Mouse (Mus musculus) hematopoietic stem cell, adult 5-6 weeks (primary cell): ENCODE results near the gene Cttn. TPM values are rescaled to one million over a fixed set of nuclear protein-coding genes. Genes with fewer than 3 reads are reported as not detected.
A peak's percentile ranks its signal among the peaks of the same experiment; 100 is the strongest.

ENCODE experiments used
- ATAC-seq, 2 experiments: fragments of 125-278 bp in 1 of 2; replicated peaks in 1 of 2; 2 replicates each; pipeline ENCODE4 v1.8.0; 2016 to 2017; ENCODE audit warnings: inconsistent platforms in 2 of 2, mild to moderate bottlenecking in 2 of 2, moderate number of reproducible peaks in 2 of 2, low read depth in 1 of 2, moderate TSS enrichment in 1 of 2; ENCODE audit not compliant: low FRiP score in 2 of 2, poor library complexity in 2 of 2, severe bottlenecking in 2 of 2, insufficient read depth in 1 of 2, low TSS enrichment in 1 of 2
- total RNA-seq: library from RNA; stranded (forward); fragments of 172-1452, 232-1000 nt; gene quantifications from 2 replicates; pipeline ENCODE4 v1.2.3, GENCODE M21; 2017

The Cttn gene
- total RNA-seq, 1 experiment from 2014 or later, result 65.6 TPM

DNA sequence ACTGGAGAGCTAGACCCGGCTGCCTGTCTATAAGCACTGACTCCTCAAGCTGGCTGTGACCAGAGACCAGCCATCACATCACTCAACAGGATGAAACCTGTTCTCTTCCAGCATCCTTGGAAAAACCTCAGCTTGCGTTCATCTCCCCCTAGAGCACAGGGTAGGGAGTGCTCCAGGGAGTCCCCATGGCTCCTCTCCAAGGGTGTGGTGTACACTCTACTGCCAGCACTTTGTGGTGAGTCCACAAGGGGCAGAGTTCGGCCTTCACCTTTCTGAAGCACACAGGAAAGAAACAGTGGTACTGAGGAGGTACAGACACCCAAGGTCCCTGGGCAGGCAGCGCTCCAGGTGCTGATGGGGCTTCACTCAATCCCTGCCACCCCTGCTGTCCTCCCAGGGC lies 55.0 kb downstream of the Cttn start:
- ATAC-seq, result 0 out of 4 replicates have a peak, but pooled peaks of 1 of the 2 experiments have one; percentile 40

DNA sequence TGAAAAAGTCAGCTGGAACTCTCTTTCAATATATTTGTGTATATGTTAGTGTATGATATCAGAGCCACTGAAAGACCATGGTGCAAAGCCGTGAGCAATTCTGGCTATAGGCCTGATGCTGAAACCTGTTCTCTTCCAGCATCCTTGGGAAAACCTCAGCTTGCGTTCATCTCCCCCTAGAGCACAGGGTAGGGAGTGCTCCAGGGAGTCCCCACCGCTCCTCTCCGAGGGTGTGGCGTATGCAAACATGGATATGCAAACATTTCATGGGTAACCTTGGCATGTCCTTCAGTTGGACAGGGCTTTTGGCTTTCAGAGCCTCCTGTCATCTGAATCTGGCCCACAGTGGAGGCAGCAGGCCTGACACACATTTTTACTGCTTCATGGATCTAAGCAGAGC lies 56.2 kb downstream of the Cttn start:
- ATAC-seq, result no peak

DNA sequence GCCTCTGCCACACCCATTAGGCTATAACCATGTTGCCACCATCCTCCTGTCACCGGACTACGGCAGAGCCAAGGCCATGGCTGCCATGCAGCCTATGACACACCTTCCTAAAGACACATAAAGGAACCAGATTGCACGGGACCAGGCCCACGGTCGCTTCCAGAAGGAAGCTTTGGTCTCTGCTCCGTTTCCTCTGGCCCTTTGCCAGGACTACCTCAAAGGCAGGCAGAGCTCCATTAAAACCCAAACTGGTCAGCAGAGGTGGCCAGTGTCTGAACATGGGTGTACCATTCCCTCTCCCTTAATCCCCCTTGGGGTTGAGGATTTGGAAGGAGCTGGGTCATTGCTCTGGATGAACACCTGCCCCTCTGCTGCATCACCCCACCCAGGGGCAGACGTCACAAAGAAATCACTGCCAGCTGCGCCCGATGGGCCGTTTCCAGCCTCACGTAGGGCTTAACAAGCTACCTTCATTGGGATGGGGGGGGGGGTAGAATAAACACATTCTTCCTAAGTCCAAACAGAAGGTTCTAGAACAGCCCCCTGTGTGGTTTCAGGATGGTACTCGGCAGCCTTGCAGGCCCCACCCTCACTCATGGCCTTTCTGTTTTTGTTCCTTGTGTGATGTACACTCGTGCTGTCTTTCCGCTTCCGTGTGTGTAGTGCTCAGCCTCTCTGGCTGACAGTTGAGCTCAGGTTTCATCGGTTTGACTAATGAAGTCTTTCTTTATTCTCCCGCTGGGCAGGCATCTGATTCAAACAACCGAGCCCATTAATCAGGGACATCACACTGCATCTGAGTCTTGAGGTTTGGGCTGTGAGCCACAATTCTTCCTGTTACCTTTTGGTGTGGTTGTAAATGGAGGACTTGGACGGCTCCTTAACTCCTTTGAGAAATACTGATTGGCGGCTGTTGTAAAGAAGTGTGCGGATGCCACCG lies 58.6 kb downstream of the Cttn start:
- ATAC-seq, result no peak

DNA sequence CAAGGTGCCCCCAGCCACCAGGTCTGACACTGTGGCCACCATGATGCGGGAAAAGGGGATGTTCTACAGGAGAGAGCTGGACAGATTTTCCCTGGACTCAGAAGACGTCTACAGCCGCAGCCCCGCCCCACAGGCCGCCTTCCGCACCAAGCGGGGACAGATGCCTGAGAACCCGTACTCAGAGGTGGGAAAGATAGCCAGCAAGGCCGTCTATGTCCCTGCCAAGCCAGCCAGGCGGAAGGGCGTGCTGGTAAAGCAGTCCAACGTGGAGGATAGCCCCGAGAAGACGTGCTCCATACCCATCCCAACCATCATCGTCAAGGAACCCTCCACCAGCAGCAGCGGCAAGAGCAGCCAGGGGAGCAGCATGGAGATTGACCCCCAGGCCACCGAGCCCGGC lies 61.1 kb downstream of the Cttn start:
- no peak for ATAC-seq

DNA sequence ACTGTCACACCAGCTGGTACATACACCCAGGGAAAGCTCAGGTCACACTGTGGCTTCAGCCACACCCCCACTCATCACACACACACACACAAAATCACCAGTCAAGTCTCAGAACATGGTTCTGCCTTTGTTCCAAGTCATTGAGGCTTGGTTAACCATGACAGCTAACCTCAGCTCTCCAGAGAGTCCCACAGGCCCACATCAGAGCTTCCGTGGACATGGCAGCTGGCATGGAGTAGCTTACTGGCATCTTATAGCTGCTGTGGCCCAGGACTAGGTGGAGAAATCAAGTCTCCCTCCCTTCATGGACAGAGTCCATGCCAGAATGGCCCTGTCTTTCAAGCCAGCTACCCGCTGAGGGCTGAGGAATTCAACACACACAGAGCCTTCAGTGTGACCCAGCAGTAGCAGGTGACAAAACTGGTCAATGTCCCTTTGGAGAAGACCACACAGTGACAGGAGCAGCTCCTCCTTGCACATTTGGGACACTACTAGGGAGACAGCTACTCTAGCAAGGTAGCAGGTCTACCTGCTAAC lies 62.3 kb downstream of the Cttn start:
- no peak for ATAC-seq

DNA sequence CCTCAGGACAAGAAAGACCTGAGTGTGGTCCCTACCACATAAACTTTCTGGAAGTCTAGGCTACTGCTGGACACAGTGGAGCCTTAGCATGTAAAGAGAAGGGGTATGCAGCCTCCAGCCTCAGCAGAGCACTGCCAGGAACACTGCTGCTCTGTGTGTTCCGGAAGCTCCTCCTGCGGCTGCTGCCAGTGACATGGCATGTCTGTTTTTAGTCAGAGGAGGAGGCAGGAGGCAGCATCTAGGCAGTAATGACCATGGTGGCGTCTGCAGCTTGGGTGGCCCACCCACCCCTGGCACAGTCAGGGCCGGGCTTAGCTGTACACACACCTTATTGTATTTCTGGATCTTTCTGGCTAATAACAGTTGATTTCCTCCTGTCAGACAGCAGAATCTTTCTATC lies 63.1 kb downstream of the Cttn start:
- ATAC-seq, result no peak

DNA sequence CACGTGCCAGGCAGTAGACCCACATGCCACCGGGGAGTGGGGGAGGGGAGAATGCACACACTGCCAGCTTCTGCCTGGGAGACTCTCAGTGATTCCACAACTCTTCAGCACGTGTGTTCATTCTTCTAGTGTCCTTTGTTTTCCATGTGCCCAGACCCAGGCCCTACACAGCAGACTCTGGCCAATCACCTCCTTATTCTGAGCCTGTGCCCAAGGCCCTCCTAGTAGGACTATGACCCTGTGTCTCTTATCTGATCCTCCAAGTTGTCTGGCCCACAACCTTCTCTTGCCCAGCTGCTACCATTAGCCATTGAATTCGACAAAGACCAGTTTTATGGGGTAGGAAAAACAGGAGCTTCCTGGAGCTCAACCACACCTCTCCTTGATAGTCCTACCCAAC lies 68.3 kb downstream of the Cttn start:
- no peak for ATAC-seq

DNA sequence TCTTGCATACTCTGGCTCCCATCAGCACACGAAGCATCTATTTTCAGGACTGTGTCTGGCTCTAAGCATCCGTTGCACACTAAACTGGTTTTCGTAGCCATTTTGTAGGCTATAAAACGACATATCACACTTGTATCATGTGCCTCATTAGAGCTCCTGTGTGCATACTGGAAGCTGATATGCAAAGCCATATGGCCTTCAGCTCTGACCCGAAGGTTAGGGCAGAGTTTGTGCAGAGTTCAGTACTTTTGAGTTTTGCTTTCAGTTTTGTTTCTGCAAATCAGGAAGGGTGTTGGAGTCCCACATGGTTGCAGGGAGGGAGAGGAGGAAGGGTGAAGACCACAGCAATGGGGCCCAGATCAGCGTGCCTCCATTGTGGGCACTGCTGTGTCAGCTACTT lies 79.1 kb downstream of the Cttn start:
- ATAC-seq, result no peak

DNA sequence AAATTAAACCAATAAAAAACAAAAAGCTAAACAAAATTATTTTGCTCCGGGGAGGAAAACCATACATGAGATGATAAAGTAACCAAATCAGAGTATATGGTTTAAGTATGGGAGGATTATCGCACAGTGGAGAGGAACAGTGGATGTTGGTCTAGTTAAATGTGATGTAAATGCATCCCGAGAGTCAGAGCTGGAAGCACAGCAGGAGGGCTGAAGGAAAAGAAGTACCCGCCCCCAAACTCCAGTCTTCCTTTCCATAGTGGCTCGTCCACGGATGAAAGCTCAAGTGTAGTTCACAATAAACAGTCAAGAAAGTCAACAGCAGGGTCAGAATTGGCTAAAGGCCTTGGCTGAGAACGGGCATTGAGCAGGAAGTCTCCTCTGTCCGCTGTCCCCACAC lies 80.1 kb downstream of the Cttn start:
- ATAC-seq, result no peak

DNA sequence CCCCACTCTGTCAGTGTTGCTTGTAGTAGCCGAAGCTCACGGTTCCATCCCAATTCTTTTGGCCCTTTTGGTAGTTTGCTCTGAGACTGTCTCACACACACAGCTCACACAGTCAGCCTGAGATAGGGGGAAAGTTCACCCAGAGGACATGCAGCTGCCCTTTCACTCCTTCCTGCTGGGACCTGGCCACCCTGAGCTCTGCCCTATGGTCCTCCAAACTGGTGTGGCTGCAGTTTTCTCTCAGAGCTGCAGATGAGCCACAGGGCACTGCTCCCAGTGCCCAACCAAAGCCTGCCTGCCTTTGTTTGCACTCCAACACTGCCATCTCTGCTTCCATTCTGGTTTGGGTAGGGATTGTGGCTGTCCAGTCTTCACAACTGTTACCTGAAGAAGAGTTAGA lies 81.1 kb downstream of the Cttn start:
- ATAC-seq, result no peak

DNA sequence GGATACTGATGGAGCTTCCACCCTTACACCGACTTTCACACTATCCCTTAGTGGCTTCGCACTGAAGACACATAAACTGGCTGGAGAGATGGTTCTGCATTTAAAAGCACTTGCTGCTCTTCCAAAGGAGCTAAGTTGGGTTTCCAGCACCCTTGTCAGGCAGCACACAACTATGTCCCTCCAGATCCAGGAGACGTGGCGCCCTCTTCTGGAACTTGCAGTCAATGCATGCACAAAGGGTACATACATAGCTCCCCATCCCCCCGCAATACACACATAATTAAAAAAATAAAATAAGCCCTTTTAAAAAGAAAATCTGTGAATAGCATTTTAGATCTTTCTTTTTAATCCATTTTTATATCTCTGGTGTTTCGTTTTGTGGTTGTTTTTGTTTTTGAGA lies 83.3 kb downstream of the Cttn start:
- ATAC-seq, result no peak

Other genes with a start within 250 kb of the Cttn start
- gene Ppfia1, start 82.7 kb upstream of the Cttn start, total RNA-seq, result 55.6 and 58.6 TPM in 2 replicates
- 5.1 and 7.4 TPM in 2 replicates for gene Fadd, start 111.5 kb upstream of the Cttn start, total RNA-seq